Mouse (Mus musculus): Measurements from ENCODE around the gene Disp1. TPM values are rescaled to one million over a fixed set of nuclear protein-coding genes. Genes with fewer than 3 reads are reported as not detected.

The Disp1 gene
- polyA plus RNA-seq, 1 experiment from 2014 or later = 12.3 TPM

DNA sequence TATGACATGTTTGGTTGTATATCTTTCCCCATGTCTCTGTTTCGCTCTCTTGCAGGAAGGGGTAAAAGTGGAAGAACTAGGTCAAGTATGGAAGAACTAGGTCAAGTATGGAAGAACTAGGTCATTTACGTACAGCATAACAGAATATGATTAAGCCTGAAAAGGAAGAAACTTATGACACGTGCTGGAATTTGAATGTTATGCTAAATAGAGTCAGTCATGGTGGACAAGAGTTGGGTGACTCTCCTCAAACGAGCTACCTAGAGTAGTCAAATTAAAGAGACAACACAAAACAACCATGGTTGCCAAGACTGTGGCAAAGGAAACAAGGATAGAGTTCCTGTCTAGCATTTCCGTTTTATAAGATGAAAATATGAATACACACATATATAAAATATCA lies 116.6 kb downstream of the Disp1 start:
- Histone ChIP-seq H3K4me2 (replicated peaks; ENCODE audit: low read depth, low read length) (no peak overlapping the region), H3K27ac (ENCODE audit: low read length) (no peak overlapping the region), H3K9ac (replicated peaks; ENCODE audit: low read depth, low read length) (no peak overlapping the region), H3K4me3 (ENCODE audit: low read depth, low read length) (no peak overlapping the region), H3K36me3 (ENCODE audit: control insufficient read depth, insufficient read depth, low read length) (no peaks in the 10 kb centered on the region), H3K4me1 (ENCODE audit: control insufficient read depth, insufficient read depth, low read length) (no peaks in the 10 kb centered on the region; the same call in 1 of the 2 replicates), H3K9me3 (ENCODE audit: control insufficient read depth, low read depth, low read length) (no peaks in the 10 kb centered on the region), H3K27me3 (ENCODE audit: control insufficient read depth, insufficient read depth, low read length) (no peaks in the 10 kb centered on the region)
- ATAC-seq (ENCODE audit: insufficient number of reproducible peaks, insufficient read depth, low FRiP score, low read depth) = no peak
- WGBS = 88% methylated on average over 5 of the region's 5 CpGs

DNA sequence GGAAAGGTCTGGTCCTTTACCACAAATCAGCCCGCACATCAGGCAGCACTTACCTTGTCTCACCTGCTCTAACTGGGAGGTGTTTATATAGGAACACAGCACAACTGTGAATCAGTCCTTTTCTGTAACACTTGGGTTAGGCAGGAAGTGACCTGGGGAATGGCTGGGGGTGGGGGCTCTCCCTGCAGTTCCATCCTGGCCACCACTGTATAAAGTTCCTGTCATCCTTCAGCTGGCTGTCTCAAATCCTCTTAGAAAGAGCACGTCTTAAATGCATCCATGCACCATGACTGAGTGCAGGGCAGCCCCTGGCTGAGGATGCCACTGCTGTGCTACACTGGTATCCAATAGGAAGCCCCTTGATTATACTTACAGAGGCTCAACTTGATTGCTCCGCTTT lies 118.5 kb downstream of the Disp1 start:
- no peak overlapping the region for H3K27ac ChIP-seq (ENCODE audit: low read length)
- H3K4me2 ChIP-seq (replicated peaks; ENCODE audit: low read depth, low read length) = no peak overlapping the region
- no peaks in the 10 kb centered on the region; the same call in 1 of the 2 replicates for H3K36me3 ChIP-seq (ENCODE audit: control insufficient read depth, insufficient read depth, low read length)
- H3K9me3 ChIP-seq (ENCODE audit: control insufficient read depth, low read depth, low read length) = no peaks in the 10 kb centered on the region
- H3K4me3 ChIP-seq (ENCODE audit: low read depth, low read length) = no peak overlapping the region
- H3K4me1 ChIP-seq (ENCODE audit: control insufficient read depth, insufficient read depth, low read length) = no peaks in the 10 kb centered on the region; the same call in 1 of the 2 replicates
- 64% methylated on average over 3 of the region's 3 CpGs for WGBS
- no peak overlapping the region for H3K9ac ChIP-seq (replicated peaks; ENCODE audit: low read depth, low read length)
- no peaks in the 10 kb centered on the region for H3K27me3 ChIP-seq (ENCODE audit: control insufficient read depth, insufficient read depth, low read length)
- ATAC-seq (ENCODE audit: insufficient number of reproducible peaks, insufficient read depth, low FRiP score, low read depth) = no peak

GRCm38 (mm10) chr1:183102153-183102552 lies 119.2 kb downstream of the Disp1 start:
- Histone ChIP-seq H3K4me3 (ENCODE audit: low read depth, low read length) (no peak overlapping the region), H3K4me2 (replicated peaks; ENCODE audit: low read depth, low read length) (no peak overlapping the region), H3K9ac (replicated peaks; ENCODE audit: low read depth, low read length) (no peak overlapping the region), H3K27ac (ENCODE audit: low read length) (no peak overlapping the region), H3K4me1 (ENCODE audit: control insufficient read depth, insufficient read depth, low read length) (no peaks in the 10 kb centered on the region), H3K36me3 (ENCODE audit: control insufficient read depth, insufficient read depth, low read length) (no peaks in the 10 kb centered on the region; the same call in 1 of the 2 replicates), H3K9me3 (ENCODE audit: control insufficient read depth, low read depth, low read length) (no peaks in the 10 kb centered on the region), H3K27me3 (ENCODE audit: control insufficient read depth, insufficient read depth, low read length) (no peaks in the 10 kb centered on the region)
- no peak for ATAC-seq (ENCODE audit: insufficient number of reproducible peaks, insufficient read depth, low FRiP score, low read depth)
- 67% methylated on average over 8 of the region's 8 CpGs for WGBS

DNA sequence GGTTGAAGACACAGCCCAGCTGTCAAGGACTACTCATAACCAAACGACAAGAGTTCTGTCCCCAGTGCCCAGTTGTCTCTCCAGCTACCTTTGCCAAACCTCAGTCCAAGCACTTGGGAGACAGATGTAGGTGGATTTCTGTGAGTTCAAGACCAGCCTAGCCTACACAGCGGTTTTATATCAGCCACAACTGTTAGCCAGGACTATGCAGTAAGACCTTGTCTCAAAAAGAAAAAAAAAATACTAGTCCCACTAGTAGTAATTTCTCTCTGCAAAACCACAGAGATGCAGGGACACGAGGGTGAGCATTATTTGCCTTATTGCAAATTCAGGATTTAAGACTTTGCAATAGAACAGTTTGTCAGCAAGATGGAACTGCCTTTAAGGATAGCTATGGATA lies 120.0 kb downstream of the Disp1 start:
- H3K9me3 ChIP-seq (ENCODE audit: control insufficient read depth, low read depth, low read length) = no peaks in the 10 kb centered on the region
- no peak overlapping the region for H3K4me3 ChIP-seq (ENCODE audit: low read depth, low read length)
- H3K36me3 ChIP-seq (ENCODE audit: control insufficient read depth, insufficient read depth, low read length) = no peaks in the 10 kb centered on the region; the same call in 1 of the 2 replicates
- no peaks in the 10 kb centered on the region for H3K4me1 ChIP-seq (ENCODE audit: control insufficient read depth, insufficient read depth, low read length)
- no peak overlapping the region for H3K9ac ChIP-seq (replicated peaks; ENCODE audit: low read depth, low read length)
- ATAC-seq (ENCODE audit: insufficient number of reproducible peaks, insufficient read depth, low FRiP score, low read depth) = no peak
- H3K27me3 ChIP-seq (ENCODE audit: control insufficient read depth, insufficient read depth, low read length) = no peaks in the 10 kb centered on the region
- H3K27ac ChIP-seq (ENCODE audit: low read length) = no peak overlapping the region
- 77% methylated on average over 3 of the region's 3 CpGs for WGBS
- H3K4me2 ChIP-seq (replicated peaks; ENCODE audit: low read depth, low read length) = no peak overlapping the region

DNA sequence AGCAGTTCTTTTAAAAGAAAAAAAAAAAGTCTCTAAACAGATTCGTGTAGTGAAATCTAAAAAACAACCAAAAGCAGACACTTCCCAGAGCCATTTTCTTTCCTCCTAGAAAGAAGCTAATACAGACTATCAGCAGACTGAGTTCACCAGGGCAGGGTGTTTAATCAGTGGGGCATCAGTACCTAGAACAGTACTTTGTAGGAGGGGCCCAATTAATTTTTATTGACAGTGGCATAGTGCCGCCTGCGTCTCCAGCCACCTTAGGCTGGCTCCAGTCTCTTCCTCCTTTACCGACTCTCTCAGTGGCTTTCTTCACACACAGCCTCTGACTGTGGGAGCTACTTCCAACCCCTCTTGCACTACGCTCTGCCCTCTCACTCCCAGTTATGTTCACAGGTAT lies 121.1 kb downstream of the Disp1 start:
- H3K9me3 ChIP-seq (ENCODE audit: control insufficient read depth, low read depth, low read length) = no peaks in the 10 kb centered on the region
- ATAC-seq (ENCODE audit: insufficient number of reproducible peaks, insufficient read depth, low FRiP score, low read depth) = no peak
- H3K4me2 ChIP-seq (replicated peaks; ENCODE audit: low read depth, low read length) = no peak overlapping the region
- peaks cover 6% of the 10 kb centered on the region; the same call in 1 of the 2 replicates for H3K36me3 ChIP-seq (ENCODE audit: control insufficient read depth, insufficient read depth, low read length)
- no peak overlapping the region for H3K27ac ChIP-seq (ENCODE audit: low read length)
- no peak overlapping the region for H3K9ac ChIP-seq (replicated peaks; ENCODE audit: low read depth, low read length)
- no peaks in the 10 kb centered on the region for H3K27me3 ChIP-seq (ENCODE audit: control insufficient read depth, insufficient read depth, low read length)
- no peak overlapping the region for H3K4me3 ChIP-seq (ENCODE audit: low read depth, low read length)
- WGBS = 76% methylated on average over 5 of the region's 5 CpGs
- no peaks in the 10 kb centered on the region for H3K4me1 ChIP-seq (ENCODE audit: control insufficient read depth, insufficient read depth, low read length)

GRCm38 (mm10) chr1:183099686-183100085 lies 121.6 kb downstream of the Disp1 start:
- no peaks in the 10 kb centered on the region for H3K27me3 ChIP-seq (ENCODE audit: control insufficient read depth, insufficient read depth, low read length)
- H3K9ac ChIP-seq (replicated peaks; ENCODE audit: low read depth, low read length) = no peak overlapping the region
- WGBS = 91% methylated on average over 12 of the region's 12 CpGs
- no peak overlapping the region for H3K4me2 ChIP-seq (replicated peaks; ENCODE audit: low read depth, low read length)
- H3K4me1 ChIP-seq (ENCODE audit: control insufficient read depth, insufficient read depth, low read length) = no peaks in the 10 kb centered on the region
- H3K27ac ChIP-seq (ENCODE audit: low read length) = no peak overlapping the region
- H3K36me3 ChIP-seq (ENCODE audit: control insufficient read depth, insufficient read depth, low read length) = peaks cover 9% of the 10 kb centered on the region; the same call in 1 of the 2 replicates
- no peaks in the 10 kb centered on the region for H3K9me3 ChIP-seq (ENCODE audit: control insufficient read depth, low read depth, low read length)
- ATAC-seq (ENCODE audit: insufficient number of reproducible peaks, insufficient read depth, low FRiP score, low read depth) = no peak
- H3K4me3 ChIP-seq (ENCODE audit: low read depth, low read length) = no peak overlapping the region

DNA sequence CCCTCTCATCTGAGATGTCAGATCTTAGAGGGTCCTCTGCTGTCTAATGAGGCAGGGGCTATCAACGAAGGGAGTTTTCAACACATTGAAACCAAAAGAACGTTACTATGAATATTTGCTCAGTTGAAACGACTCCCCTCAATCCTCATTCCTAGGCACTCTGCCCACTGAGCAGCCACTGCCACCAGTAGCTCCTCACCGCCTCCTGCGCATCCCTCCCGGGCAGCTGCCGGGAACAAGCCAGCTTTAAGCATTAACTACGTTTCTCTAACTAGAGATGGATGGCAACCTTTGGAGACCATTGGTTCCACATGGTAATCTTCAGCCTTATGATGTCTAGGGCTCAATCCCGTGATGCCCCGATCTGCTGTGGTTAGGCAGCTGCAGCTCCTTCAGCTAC lies 123.7 kb downstream of the Disp1 start:
- Histone ChIP-seq H3K4me2 (replicated peaks; ENCODE audit: low read depth, low read length) (no peak overlapping the region), H3K27ac (ENCODE audit: low read length) (no peak overlapping the region), H3K4me3 (ENCODE audit: low read depth, low read length) (no peak overlapping the region), H3K9ac (replicated peaks; ENCODE audit: low read depth, low read length) (no peak overlapping the region), H3K9me3 (ENCODE audit: control insufficient read depth, low read depth, low read length) (no peaks in the 10 kb centered on the region), H3K36me3 (ENCODE audit: control insufficient read depth, insufficient read depth, low read length) (peaks cover 9% of the 10 kb centered on the region; the same call in 1 of the 2 replicates), H3K4me1 (ENCODE audit: control insufficient read depth, insufficient read depth, low read length) (no peaks in the 10 kb centered on the region), H3K27me3 (ENCODE audit: control insufficient read depth, insufficient read depth, low read length) (no peaks in the 10 kb centered on the region)
- ATAC-seq (ENCODE audit: insufficient number of reproducible peaks, insufficient read depth, low FRiP score, low read depth) = no peak
- WGBS = 89% methylated on average over 10 of the region's 10 CpGs

- Histone ChIP-seq H3K9me3 (ENCODE audit: control insufficient read depth, low read depth, low read length) (no peaks in the 10 kb centered on the region), H3K4me3 (ENCODE audit: low read depth, low read length) (no peak overlapping the region), H3K36me3 (ENCODE audit: control insufficient read depth, insufficient read depth, low read length) (peaks cover 9% of the 10 kb centered on the region; the same call in 1 of the 2 replicates), H3K27ac (ENCODE audit: low read length) (no peak overlapping the region), H3K4me1 (ENCODE audit: control insufficient read depth, insufficient read depth, low read length) (no peaks in the 10 kb centered on the region), H3K9ac (replicated peaks; ENCODE audit: low read depth, low read length) (no peak overlapping the region), H3K4me2 (replicated peaks; ENCODE audit: low read depth, low read length) (no peak overlapping the region), H3K27me3 (ENCODE audit: control insufficient read depth, insufficient read depth, low read length) (no peaks in the 10 kb centered on the region)
- no peak for ATAC-seq (ENCODE audit: insufficient number of reproducible peaks, insufficient read depth, low FRiP score, low read depth)
- 79% methylated on average over 8 of the region's 8 CpGs for WGBS
Observed at GRCm38 (mm10) chr1:183095454-183096088, 125.8 kb downstream of the Disp1 start.

DNA sequence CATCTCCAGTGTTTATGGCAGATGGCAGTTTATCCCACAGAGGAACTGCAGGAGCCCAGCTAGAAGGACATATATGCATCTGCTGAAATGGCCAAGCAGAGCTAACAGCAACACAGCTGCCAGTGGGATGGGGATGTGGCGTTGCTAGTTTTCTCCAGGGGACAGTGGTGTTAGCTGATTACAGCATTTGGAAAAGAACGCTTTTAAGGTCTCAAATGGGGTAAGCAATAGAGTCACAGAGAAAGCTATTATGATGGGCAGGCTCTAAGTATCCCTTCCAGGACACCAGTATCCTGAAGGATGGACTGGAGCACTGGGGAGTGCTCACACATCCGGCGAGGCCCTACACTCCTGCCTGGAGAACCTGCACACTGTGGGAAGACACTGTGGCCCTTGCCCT lies 129.0 kb downstream of the Disp1 start:
- H3K27me3 ChIP-seq (ENCODE audit: control insufficient read depth, insufficient read depth, low read length) = no peaks in the 10 kb centered on the region
- 82% methylated on average over 4 of the region's 4 CpGs for WGBS
- H3K4me1 ChIP-seq (ENCODE audit: control insufficient read depth, insufficient read depth, low read length) = no peaks in the 10 kb centered on the region
- peaks cover 33% of the 10 kb centered on the region for H3K36me3 ChIP-seq (ENCODE audit: control insufficient read depth, insufficient read depth, low read length)
- ATAC-seq (ENCODE audit: insufficient number of reproducible peaks, insufficient read depth, low FRiP score, low read depth) = no peak
- no peak overlapping the region for H3K9ac ChIP-seq (replicated peaks; ENCODE audit: low read depth, low read length)
- H3K9me3 ChIP-seq (ENCODE audit: control insufficient read depth, low read depth, low read length) = no peaks in the 10 kb centered on the region; the same call in 1 of the 2 replicates
- H3K4me2 ChIP-seq (replicated peaks; ENCODE audit: low read depth, low read length) = no peak overlapping the region
- H3K27ac ChIP-seq (ENCODE audit: low read length) = no peak overlapping the region
- no peak overlapping the region for H3K4me3 ChIP-seq (ENCODE audit: low read depth, low read length)
